Mouse (Mus musculus) bone marrow macrophage, adult 2 months (primary cell): ENCODE measurements around the gene Fam129a. TPM values are rescaled to one million over a fixed set of nuclear protein-coding genes. Genes with fewer than 3 reads are reported as not detected.

Source experiments
- H3K27ac ChIP-seq: 2 replicates; pipeline ENCODE4 v1.5.1; 2012; ENCODE audit warnings: low read depth, low read length; ENCODE audit not compliant: insufficient read depth
- H3K4me1 ChIP-seq: 2 replicates; pipeline ENCODE4 v1.6.1; 2012; ENCODE audit warnings: low read length; ENCODE audit not compliant: control insufficient read depth, insufficient read depth
- H3K4me3 ChIP-seq: 2 replicates; pipeline ENCODE4 v1.5.1; 2012; ENCODE audit warnings: mild to moderate bottlenecking, low read length, moderate library complexity; ENCODE audit not compliant: insufficient read depth
- CTCF ChIP-seq: IDR thresholded peaks from 2 replicates; pipeline ENCODE4 v1.5.1; 2012; ENCODE audit warnings: low read depth, mild to moderate bottlenecking, low read length, moderate library complexity
- POLR2A ChIP-seq: IDR thresholded peaks from 2 replicates; pipeline ENCODE4 v1.6.1; 2012; ENCODE audit warnings: mild to moderate bottlenecking, low read depth, low read length, borderline replicate concordance
- polyA plus RNA-seq: library from polyadenylated mRNA; stranded (reverse); fragments of >200 nt; gene quantifications from 2 replicates; pipeline ENCODE4 v1.2.4, GENCODE M21; 2012; ENCODE audit not compliant: missing spikeins, insufficient read depth, insufficient read length

Gene Fam129a
- polyA plus RNA-seq, 1 experiment, result 56.4 TPM

GRCm38 (mm10) chr1:151659636-151660035 is 88.7 kb downstream of the Fam129a start:
- Histone ChIP-seq H3K4me3 (no peak overlapping the region), H3K4me1 (peaks cover 50% of the 10 kb centered on the region), H3K27ac (no peak overlapping the region)
- no peak for TF ChIP-seq POLR2A
- no peak for TF ChIP-seq CTCF

GRCm38 (mm10) chr1:151660251-151660650 is 89.3 kb downstream of the Fam129a start:
- TF ChIP-seq POLR2A, result no peak
- TF ChIP-seq CTCF, result no peak
- H3K4me1 ChIP-seq, result peaks cover 50% of the 10 kb centered on the region
- H3K27ac ChIP-seq, result no peak overlapping the region
- H3K4me3 ChIP-seq, result no peak overlapping the region

- Histone ChIP-seq H3K4me3 (no peak overlapping the region), H3K27ac (peak overlapping the region; percentile 44; the same call in 1 of the 2 replicates), H3K4me1 (peaks cover 50% of the 10 kb centered on the region)
- TF ChIP-seq CTCF (no peak), POLR2A (no peak)
Observed at GRCm38 (mm10) chr1:151660883-151661282, 89.9 kb downstream of the Fam129a start.

GRCm38 (mm10) chr1:151661684-151662439 is 90.9 kb downstream of the Fam129a start:
- no peak for TF ChIP-seq POLR2A
- no peak for TF ChIP-seq CTCF
- H3K4me1 ChIP-seq, result peaks cover 43% of the 10 kb centered on the region
- no peak overlapping the region for H3K4me3 ChIP-seq
- H3K27ac ChIP-seq, result peak overlapping the region; percentile 69

- Histone ChIP-seq H3K4me3 (peak overlapping the region; percentile 27), H3K4me1 (peaks cover 40% of the 10 kb centered on the region), H3K27ac (peak overlapping the region; percentile 52)
- TF ChIP-seq POLR2A (no peak), CTCF (no peak)
Observed at GRCm38 (mm10) chr1:151662958-151663357, 92.0 kb downstream of the Fam129a start.

- no peak overlapping the region for H3K27ac ChIP-seq
- peaks cover 40% of the 10 kb centered on the region for H3K4me1 ChIP-seq
- H3K4me3 ChIP-seq, result no peak overlapping the region
- TF ChIP-seq POLR2A, result no peak
- TF ChIP-seq CTCF, result no peak
Observed at GRCm38 (mm10) chr1:151664384-151664783, 93.4 kb downstream of the Fam129a start.

GRCm38 (mm10) chr1:151664837-151665431 is 93.9 kb downstream of the Fam129a start:
- Histone ChIP-seq H3K27ac (no peak overlapping the region), H3K4me3 (no peak overlapping the region), H3K4me1 (peaks cover 38% of the 10 kb centered on the region)
- TF ChIP-seq CTCF (no peak), POLR2A (no peak)

GRCm38 (mm10) chr1:151667351-151668074 is 96.5 kb downstream of the Fam129a start:
- H3K4me1 ChIP-seq, result peaks cover 14% of the 10 kb centered on the region
- no peak overlapping the region for H3K4me3 ChIP-seq
- no peak for TF ChIP-seq POLR2A
- no peak for TF ChIP-seq CTCF
- H3K27ac ChIP-seq, result no peak overlapping the region

- H3K4me1 ChIP-seq, result no peaks in the 10 kb centered on the region
- TF ChIP-seq CTCF, result no peak
- no peak for TF ChIP-seq POLR2A
- no peak overlapping the region for H3K4me3 ChIP-seq
- no peak overlapping the region for H3K27ac ChIP-seq
Observed at GRCm38 (mm10) chr1:151670006-151670591, 99.1 kb downstream of the Fam129a start.
